Mouse (Mus musculus) liver, adult (tissue): ENCODE measurements at regions not wholly inside any gene's neighbourhood (a gene's known extent, or its start where the extent isn't known, plus 50 kb on each side); places are given as distances from the start of the nearest gene placed in this dataset.

Experiments
- GATA4 ChIP-seq: IDR thresholded peaks from 2 replicates; pipeline ENCODE4 v1.6.1; 2014; ENCODE audit warnings: mild to moderate bottlenecking, low read length; ENCODE audit not compliant: insufficient replicate concordance

DNA sequence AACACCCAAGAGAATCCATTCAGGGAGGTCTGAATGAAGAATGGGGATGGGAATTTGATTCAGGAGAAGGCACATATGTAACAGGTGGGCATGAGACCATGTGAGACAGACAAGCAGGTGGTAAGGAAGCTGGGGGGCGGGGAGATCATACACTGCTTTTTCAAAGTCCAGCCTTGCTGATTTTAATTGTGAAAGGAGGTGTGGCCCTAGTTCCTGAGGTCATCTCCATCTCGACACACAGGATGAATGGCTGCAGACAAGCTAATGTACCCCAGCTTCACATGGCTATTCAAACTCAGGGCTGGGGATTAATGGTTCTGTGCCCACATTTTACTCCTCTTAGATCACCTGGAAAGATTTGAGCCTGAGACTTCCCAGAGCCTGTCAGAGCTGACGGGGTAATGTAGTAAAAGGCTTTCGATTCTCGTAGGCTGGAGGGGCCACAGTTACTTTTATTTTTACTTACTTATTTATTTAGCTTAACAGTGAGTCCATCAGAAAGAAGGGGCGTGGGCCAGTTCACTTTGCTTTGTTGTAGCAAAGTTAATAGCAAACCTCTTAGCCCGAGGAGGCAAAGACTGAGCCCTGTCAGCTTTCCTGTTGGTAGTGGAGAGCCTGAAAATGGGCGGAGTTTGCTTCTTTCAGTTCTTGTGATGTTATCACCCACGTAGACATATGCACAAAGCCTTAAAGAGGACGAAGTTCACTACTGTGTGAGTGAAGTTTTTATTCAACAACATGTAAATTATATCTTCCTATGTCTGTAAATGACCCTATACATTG is 122.3 kb upstream of the Pde3a start:
- no peak for TF ChIP-seq GATA4

DNA sequence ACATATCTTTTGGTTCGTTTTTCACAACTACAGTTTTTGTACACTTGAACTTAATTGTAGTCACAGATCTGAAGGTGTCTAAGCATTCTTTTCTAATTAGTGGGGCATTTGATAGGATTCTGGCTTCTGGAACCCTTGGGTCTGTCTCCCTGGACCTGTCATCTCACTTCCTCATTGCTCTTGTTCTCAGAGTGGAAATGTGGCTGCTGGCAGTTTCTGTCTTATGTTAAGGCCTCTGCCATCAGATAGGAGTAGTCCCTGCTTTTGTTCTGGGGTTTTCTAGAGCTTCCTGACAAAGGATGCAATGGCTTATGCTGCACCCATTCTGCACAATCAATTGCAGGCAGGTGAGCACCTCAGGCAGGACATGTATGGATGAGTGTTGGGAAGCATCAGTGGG is 119.5 kb upstream of the Pde3a start:
- TF ChIP-seq GATA4 = no peak

DNA sequence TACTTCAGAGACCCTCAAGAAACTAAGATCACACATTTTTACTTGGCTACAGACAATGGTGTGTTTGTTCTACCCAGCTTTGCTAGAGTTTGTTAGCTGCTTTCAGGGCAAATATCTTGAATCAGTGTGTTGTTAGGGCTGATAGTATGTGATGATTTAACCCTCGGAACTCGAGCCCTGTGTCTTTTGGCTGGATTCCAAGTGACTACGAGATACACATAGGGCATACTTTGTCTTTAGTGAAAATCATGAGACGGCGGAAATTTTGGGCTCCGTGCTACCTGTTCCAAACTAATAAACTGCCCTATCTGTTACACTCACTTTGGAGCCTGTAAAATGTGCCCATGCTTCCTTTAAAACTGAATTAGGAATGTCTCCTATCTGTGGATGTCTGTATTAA is 114.9 kb upstream of the Pde3a start:
- TF ChIP-seq GATA4 = no peak

DNA sequence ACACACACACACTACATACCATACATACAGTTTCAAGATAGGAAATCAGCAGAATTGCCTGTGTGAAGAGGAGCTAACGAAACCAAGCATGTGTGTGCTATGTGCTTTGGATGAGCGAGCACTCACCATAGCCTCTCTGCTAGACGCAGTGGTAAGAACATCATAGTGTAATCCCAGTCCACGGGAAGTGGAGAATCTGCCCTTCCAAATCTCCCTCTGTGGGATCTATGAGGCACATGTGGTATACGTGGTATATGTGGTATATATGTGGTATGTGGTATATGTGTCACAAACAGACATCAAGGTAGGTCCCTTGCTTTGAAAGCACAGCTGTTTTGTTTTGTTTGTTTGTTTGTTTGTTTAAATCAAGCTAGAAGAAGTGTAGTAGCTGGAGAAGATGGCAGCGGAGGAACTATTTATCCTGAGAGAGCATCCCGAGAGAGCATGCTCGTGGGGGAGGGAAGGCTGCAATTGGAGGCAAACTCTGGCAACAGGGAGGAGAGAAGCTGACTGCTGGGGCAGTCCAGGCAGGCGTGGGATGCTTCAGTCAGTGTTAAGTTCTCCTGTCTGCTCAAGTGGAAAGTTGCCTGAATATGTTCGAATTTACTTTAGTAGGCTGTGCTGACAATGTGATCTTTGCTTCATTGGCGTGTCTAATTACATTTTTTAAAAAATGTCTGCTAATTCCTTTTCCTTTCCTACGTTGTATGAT is 112.2 kb upstream of the Pde3a start:
- TF ChIP-seq GATA4 = no peak

DNA sequence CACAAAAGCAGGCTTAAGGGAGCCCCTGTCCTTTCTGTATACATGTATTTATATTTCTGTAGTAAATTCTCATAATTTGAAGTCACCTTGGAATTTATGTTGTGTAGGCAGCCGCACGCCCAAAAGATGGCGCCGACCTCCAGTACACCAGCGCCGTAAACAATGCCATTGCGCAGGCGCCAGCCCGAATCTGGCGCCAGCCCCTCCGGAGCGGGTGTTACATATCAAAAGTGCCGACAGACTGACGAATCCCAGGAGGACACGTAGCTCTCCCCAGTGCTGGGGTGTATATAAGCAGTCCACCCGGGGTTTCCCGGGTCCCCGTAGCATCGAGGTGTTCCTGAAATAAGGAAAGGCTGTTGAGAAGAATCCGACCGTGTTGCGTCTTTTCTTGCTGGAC is 108.1 kb upstream of the Pde3a start:
- no peak for TF ChIP-seq GATA4

DNA sequence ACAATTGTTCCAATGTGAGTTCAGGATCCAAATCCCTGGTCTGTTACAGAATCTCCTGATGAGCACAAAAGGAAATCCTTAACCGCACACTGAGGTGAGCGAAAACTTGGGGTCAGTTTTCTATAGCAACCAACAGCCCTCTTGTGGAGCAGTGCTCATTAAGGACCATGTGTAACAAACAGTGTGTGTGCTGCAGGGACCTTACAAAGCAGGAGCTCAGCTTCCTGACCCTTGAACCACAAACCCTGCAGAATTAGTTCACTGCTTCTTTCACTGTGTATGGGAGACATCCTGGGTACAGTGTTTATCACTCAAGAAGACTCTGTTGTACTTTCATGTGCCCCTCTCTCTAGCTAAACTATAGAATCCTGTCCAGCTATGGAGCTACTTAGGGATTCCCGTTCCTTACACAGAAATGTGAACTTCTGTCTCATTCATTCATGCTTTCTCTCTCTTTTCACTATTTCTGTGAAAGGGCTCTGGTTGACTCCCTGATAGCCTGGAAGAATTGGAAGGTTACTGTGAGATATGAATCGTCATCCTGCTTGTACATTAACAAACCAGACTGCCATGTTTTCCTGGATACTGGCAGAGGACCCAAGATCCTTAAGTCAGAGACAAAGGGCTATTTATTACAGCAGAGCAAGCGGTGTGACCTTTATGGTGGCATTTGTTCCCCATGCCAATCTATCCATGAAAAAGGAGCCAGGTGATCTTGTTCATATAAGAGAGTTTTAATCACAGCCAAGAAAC is 100.5 kb upstream of the Pde3a start:
- no peak for TF ChIP-seq GATA4

DNA sequence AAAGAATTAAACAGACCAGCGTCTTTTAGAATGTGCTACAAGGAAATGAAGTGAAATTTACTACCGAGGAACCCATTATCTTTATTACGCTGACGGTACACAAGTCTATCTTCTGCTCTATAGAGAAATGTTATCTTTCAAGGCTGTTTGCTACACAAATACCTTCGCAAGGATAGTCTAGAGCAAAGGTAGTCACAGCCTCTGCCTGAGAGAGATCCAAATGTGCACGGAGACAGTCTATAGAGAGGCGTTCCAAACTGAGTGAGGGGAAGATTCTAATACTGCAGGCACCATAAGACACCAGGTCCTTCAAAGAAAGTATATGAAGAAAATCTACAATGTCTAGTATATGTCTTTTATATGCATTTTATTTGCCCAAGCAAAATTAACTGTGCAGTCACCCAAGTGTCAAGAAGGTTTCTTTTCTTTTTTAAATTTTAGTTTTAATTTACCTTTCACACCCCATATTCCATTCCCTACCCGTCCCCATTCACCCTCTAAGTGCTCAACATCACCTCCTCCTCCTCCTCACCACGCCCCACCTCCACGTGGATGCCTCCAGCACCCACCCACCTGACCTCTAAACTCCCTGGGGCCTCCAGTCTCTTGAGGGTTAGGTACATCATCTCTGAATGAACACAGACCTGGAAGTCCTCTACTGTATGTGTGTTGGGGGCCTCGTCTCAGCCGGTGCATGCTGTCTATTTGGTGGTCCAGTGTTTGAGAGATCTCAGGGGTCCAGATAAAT is 99.7 kb upstream of the Pde3a start:
- TF ChIP-seq GATA4 = no peak

DNA sequence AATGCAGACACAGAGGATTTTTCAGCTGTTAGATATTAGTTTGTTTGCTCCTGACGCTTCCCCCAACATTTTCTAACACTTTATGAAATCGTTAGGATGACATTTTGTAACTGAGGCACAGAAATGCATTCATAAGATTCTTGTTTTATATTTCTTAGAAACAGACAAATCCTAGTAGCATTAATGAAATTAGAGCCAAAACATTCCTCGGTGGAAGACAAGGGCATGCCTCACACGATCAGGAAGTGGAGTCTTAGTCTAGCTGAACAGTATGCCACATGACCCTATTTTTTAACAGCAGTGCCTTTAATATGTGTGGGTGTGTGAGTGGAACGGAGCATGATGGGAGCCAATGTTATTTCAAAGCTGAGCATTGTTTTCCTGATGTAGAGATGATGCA is 89.7 kb upstream of the Pde3a start:
- no peak for TF ChIP-seq GATA4

DNA sequence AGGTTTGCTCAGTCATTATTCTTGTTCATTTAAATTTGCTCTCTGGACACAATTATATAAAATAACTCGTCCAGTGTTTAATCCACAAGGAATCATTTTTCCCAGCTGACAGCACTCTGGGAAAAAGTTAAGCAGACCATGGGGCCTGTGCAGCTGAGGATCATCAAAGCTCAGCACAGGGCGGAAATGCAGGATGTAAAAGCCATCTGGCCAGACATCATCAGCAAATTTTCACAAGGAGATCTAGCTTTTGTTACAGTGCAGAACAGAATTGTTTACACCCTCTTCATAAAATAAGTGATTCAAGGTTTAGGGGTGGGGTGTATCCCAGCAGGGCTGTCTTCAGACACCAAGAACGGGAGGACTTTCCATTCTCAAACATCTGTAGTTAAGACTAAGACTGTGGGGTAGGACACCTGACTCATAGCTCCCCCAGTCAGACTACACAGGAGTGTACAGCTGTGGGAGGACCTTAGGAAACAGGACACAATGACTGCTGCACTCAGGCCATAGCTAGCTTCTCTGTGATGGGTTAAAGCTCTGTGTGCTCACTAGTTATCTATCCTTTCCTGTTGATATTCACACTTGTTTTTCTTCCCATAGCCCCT is 87.3 kb upstream of the Pde3a start:
- TF ChIP-seq GATA4 = no peak

DNA sequence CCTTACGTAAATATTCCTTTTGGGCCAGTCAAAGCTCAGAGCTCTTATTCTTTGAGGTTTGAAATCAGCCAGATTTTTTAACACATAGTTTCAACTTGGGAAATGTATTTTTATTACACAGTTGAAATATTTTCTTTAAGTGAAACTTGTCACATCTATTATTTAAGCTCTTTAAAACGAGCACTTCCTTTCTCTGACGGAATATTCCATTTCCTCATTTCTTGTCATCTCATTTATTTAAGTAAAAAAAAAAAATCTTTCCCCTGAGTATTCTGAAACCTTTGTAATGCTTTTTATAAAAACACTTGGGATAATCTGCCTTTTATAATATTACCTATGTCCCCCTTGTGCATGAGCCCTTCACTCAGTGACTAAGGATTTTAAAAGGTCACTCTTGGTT is 81.8 kb upstream of the Pde3a start:
- no peak for TF ChIP-seq GATA4

DNA sequence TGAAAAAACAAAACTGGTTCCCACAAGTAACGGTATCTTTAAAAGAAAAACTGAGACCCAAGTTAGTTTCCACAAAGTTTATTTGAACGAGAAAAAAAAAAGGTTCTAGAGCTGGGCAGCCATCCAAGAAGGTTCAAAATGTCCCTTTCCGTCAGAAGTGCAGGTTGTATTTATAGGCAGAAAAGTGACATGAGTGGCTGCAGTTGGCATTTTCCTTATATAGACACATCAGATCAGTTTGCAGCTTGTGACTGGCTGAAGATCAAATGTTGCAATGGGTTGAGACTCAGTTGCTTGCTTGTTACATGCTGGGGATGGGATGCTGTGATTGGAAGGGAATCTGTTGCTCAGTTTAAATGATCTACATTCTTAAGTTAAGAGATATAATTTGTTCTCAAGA is 80.7 kb upstream of the Pde3a start:
- no peak for TF ChIP-seq GATA4

DNA sequence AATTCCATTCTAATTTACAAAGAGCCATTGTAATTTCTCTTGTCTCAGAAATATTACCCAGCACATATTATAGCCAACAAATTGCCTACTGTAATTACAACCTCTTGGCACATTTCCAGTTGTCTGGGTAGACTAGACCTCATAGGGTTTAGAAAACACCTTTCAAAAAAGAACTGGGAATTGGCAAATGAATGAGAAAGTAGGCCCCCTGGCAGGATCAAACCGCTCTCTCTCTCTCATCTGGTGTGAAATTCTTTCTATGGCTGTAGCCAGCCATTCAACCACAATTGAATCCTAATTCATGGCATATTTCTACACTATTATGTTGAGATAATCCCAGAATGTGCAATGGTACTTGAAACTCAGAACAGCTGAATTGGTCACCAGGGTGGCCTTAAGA is 65.3 kb upstream of the Pde3a start:
- TF ChIP-seq GATA4 = no peak

DNA sequence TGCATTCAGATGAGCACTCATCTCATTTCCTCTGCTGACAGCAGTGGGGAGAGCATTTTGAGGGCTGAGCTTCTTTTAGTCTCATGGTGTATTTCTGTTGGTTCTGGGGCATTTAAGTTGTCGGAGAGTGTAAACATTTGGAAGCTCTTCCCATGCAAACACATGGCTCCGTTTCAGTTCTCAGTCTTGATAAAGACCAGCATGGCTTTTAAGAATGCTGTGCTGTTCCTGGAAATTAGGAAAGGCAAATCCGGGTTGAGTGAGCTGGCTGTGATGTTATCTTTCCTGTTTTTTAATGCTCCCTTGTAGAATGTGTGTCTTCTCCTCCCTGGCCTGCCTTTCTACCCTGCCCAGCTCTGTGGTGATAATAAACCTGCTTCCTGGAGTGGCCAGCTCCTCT is 61.0 kb upstream of the Pde3a start:
- no peak for TF ChIP-seq GATA4

DNA sequence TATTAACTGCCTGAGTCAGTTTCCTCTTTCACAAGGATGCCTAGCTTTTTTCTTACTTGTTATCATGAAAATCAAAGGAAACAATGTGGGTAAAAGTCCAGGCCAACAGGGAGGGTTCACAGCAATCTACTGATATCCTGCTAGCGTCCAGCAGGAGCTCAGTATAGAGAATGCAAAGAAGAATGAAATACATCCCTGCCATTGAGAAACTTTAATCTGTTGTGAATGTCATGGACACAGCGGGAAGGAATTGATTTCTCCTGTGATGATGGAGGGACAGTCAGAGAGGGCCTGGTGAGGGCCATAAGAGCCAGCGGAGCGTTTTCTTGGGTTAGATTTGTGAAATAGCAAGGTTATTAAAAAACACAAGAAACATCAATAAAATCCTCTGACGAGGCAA is 60.0 kb upstream of the Pde3a start:
- no peak for TF ChIP-seq GATA4

DNA sequence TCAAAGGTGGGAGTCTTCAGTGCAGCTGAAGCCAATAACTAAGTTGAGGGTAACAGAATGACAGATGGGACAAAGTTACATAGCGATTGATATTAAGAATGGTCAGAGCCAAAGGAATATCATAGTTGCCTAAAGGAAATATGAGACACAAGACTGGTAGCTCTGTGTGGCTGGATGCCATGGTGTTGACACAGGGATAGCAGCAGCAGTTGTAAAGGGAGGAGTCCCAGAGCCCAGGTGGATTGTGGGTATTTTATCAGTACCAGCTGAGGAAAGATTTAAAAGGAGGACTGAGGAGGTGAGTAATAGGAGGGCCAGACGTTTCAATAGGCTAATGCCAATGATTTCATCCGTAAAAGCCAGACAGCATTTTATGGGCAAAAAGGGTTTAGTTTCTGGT is 59.4 kb upstream of the Pde3a start:
- no peak for TF ChIP-seq GATA4
